Mouse (Mus musculus) stomach, postnatal 0 days (tissue): ENCODE measurements around the gene Rab11fip4. TPM values are rescaled to one million over a fixed set of nuclear protein-coding genes. Genes with fewer than 3 reads are reported as not detected.

Source experiments
- ATAC-seq: fragments of 200-750 bp; cut with Nextera tagmentation; 2 replicates; pipeline ENCODE4 v1.8.0; 2017; ENCODE audit not compliant: low FRiP score, low TSS enrichment
- DNase-seq: peaks from one replicate; pipeline ENCODE4 v3.0.0-alpha.2; 2016; ENCODE audit warnings: low spot score
- H3K27ac ChIP-seq: fragments of 300-500 bp; sonication (generic); replicated peaks from 2 replicates; pipeline ENCODE4 v1.5.1; 2014; ENCODE audit warnings: mild to moderate bottlenecking, control low read depth
- H3K27me3 ChIP-seq: fragments of 300-500 bp; sonication (generic); 2 replicates; pipeline ENCODE4 v1.6.1; 2014; ENCODE audit warnings: low read length; ENCODE audit not compliant: control insufficient read depth, insufficient read depth
- H3K36me3 ChIP-seq: fragments of 300-500 bp; sonication (generic); 2 replicates; pipeline ENCODE4 v1.6.1; 2014; ENCODE audit warnings: low read length, mixed read lengths; ENCODE audit not compliant: control insufficient read depth, insufficient read depth
- H3K4me1 ChIP-seq: fragments of 300-500 bp; sonication (generic); replicated peaks from 2 replicates; pipeline ENCODE4 v1.6.1; 2014; ENCODE audit warnings: antibody characterized with exemption; ENCODE audit not compliant: control insufficient read depth, insufficient read depth
- H3K4me2 ChIP-seq: fragments of 300-500 bp; sonication (generic); replicated peaks from 2 replicates; pipeline ENCODE4 v1.6.1; 2014; ENCODE audit warnings: low read depth, mild to moderate bottlenecking, control low read depth, moderate library complexity
- H3K4me3 ChIP-seq: fragments of 300-500 bp; sonication (generic); 2 replicates; pipeline ENCODE4 v1.5.1; 2014; ENCODE audit warnings: low read depth, low read length, control low read depth
- H3K9ac ChIP-seq: fragments of 300-500 bp; sonication (generic); 2 replicates; pipeline ENCODE4 v1.6.1; 2014; ENCODE audit warnings: mild to moderate bottlenecking, low read length, control low read depth, mixed read lengths
- H3K9me3 ChIP-seq: fragments of 300-500 bp; sonication (generic); 2 replicates; pipeline ENCODE4 v1.6.1; 2016; ENCODE audit warnings: low read length; ENCODE audit not compliant: control insufficient read depth
- CTCF ChIP-seq: IDR thresholded peaks from 2 replicates; pipeline ENCODE4 v1.5.1; 2016; ENCODE audit warnings: antibody characterized with exemption, low read depth, mild to moderate bottlenecking, moderate library complexity
- EP300 ChIP-seq: optimal IDR thresholded peaks from 2 replicates; pipeline ENCODE3; 2016; ENCODE audit warnings: antibody characterized with exemption
- WGBS: fragments of 180-500 bp; shearing (Covaris S2); extraction: QIAGEN DNeasy Blood & Tissue Kit; methylation state at CpG from one replicate; pipeline ENCODE4 v1.1.7; 2014; 5-methylcytosine and 5-hydroxymethylcytosine counted together
- polyA plus RNA-seq: library from polyadenylated mRNA; unstranded; fragments of >200 nt; fragmentation: Nextera tagmentation; extraction: Ambion mirVana; gene quantifications from 2 replicates; pipeline ENCODE4 v1.2.1, GENCODE M21; 2015

Rab11fip4 gene
- polyA plus RNA-seq, 1 experiment from 2014 or later, result 0.98 TPM

GRCm38 (mm10) chr11:79660361-79661205 lies 69.6 kb downstream of the Rab11fip4 start:
- H3K4me3 ChIP-seq, result peak overlapping the region; percentile 52
- WGBS, result 1% methylated on average over 65 of the region's 69 CpGs
- DNase-seq (peak; percentile 94), ATAC-seq (peak; percentile 92)
- H3K36me3 ChIP-seq, result no peaks in the 10 kb centered on the region
- no peaks in the 10 kb centered on the region for H3K27me3 ChIP-seq
- H3K27ac ChIP-seq, result 0 out of 2 replicates have a peak overlapping the region, but pooled peaks have one; percentile 18
- H3K9ac ChIP-seq, result peak overlapping the region; percentile 69
- no peak for TF ChIP-seq EP300
- TF ChIP-seq CTCF, result no peak
- H3K4me1 ChIP-seq, result peaks cover 5% of the 10 kb centered on the region
- no peaks in the 10 kb centered on the region for H3K9me3 ChIP-seq
- peak overlapping the region; percentile 95 for H3K4me2 ChIP-seq

GRCm38 (mm10) chr11:79661877-79662545 lies 71.0 kb downstream of the Rab11fip4 start:
- peaks cover 5% of the 10 kb centered on the region for H3K4me1 ChIP-seq
- TF ChIP-seq EP300 (no peak), CTCF (no peak)
- H3K36me3 ChIP-seq, result no peaks in the 10 kb centered on the region
- H3K27ac ChIP-seq, result no peak overlapping the region
- 0 out of 2 replicates have a peak overlapping the region, but pooled peaks have one; percentile 95 for H3K4me2 ChIP-seq
- H3K4me3 ChIP-seq, result no peak overlapping the region
- no peaks in the 10 kb centered on the region for H3K9me3 ChIP-seq
- no peaks in the 10 kb centered on the region for H3K27me3 ChIP-seq
- H3K9ac ChIP-seq, result no peak overlapping the region
- DNase-seq (no peak), ATAC-seq (no peak)
- WGBS, result 66% methylated on average over 6 of the region's 6 CpGs

- TF ChIP-seq CTCF, result no peak
- no peak for TF ChIP-seq EP300
- H3K27ac ChIP-seq, result no peak overlapping the region
- no peak for ATAC-seq
- WGBS, result 91% methylated on average over 9 of the region's 9 CpGs
- H3K36me3 ChIP-seq, result no peaks in the 10 kb centered on the region
- no peak overlapping the region for H3K9ac ChIP-seq
- no peaks in the 10 kb centered on the region for H3K27me3 ChIP-seq
- peaks cover 5% of the 10 kb centered on the region for H3K4me1 ChIP-seq
- DNase-seq, result no peak
- no peaks in the 10 kb centered on the region for H3K9me3 ChIP-seq
- no peak overlapping the region for H3K4me3 ChIP-seq
- H3K4me2 ChIP-seq, result no peak overlapping the region
Measured at GRCm38 (mm10) chr11:79663158-79663557, 72.1 kb downstream of the Rab11fip4 start.

- Histone ChIP-seq H3K4me2 (no peak overlapping the region), H3K36me3 (no peaks in the 10 kb centered on the region), H3K4me1 (peaks cover 5% of the 10 kb centered on the region), H3K9ac (no peak overlapping the region), H3K27me3 (no peaks in the 10 kb centered on the region), H3K9me3 (no peaks in the 10 kb centered on the region), H3K27ac (no peak overlapping the region), H3K4me3 (no peak overlapping the region)
- DNase-seq (no peak), ATAC-seq (no peak)
- TF ChIP-seq EP300, result no peak
- 76% methylated on average over 7 of the region's 7 CpGs for WGBS
Measured at GRCm38 (mm10) chr11:79663570-79663969, 72.6 kb downstream of the Rab11fip4 start.

GRCm38 (mm10) chr11:79666544-79666943 lies 75.5 kb downstream of the Rab11fip4 start:
- TF ChIP-seq EP300, result no peak
- TF ChIP-seq CTCF, result no peak
- no peak for DNase-seq
- no peak overlapping the region for H3K27ac ChIP-seq
- H3K27me3 ChIP-seq, result no peaks in the 10 kb centered on the region
- H3K36me3 ChIP-seq, result no peaks in the 10 kb centered on the region
- H3K9ac ChIP-seq, result no peak overlapping the region
- no peak overlapping the region for H3K4me3 ChIP-seq
- WGBS, result 64% methylated on average over 8 of the region's 8 CpGs
- H3K9me3 ChIP-seq, result no peaks in the 10 kb centered on the region
- H3K4me2 ChIP-seq, result no peak overlapping the region
- ATAC-seq, result 0 out of 2 replicates have a peak, but pooled peaks have one; percentile 39
- H3K4me1 ChIP-seq, result no peaks in the 10 kb centered on the region

GRCm38 (mm10) chr11:79669210-79669609 lies 78.2 kb downstream of the Rab11fip4 start:
- 68% methylated on average over 6 of the region's 6 CpGs for WGBS
- no peaks in the 10 kb centered on the region for H3K9me3 ChIP-seq
- H3K36me3 ChIP-seq, result no peaks in the 10 kb centered on the region
- ATAC-seq (no peak), DNase-seq (no peak)
- no peak for TF ChIP-seq CTCF
- TF ChIP-seq EP300, result no peak
- H3K9ac ChIP-seq, result no peak overlapping the region
- H3K27me3 ChIP-seq, result no peaks in the 10 kb centered on the region
- no peak overlapping the region for H3K4me2 ChIP-seq
- H3K4me3 ChIP-seq, result no peak overlapping the region
- H3K27ac ChIP-seq, result no peak overlapping the region
- H3K4me1 ChIP-seq, result no peaks in the 10 kb centered on the region
